Mouse (Mus musculus) telencephalon, adult 2 months (tissue): ENCODE measurements around the gene Large1.
"Not testable (repeated sequence)": the region's sequence is repeated elsewhere in the genome, so short reads cannot be mapped to it uniquely, and the experiment has no call there.

Source experiments
- DNase-seq: peaks from one replicate; pipeline ENCODE4 v3.0.0-alpha.2; 2011; ENCODE audit warnings: low read depth, low spot score

Large1 gene

DNA sequence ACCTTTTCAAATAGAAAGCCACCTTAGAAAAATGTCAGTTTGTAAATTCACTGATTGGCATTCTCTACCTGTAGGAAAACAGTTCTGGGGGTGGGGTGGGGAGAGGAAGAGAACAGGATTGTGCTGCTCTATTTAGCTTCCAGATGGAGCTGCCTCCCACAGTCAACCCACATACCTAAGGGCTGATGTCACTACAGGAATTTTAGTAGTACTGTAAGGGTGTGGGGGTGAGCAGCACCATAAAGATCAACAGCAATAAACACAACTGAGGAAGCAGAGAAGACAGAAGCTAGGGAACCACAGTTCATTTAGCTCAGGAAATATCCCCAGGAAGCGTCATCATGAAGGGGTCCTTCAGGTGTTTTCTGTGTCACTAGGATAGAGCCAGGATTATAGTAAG, 174.9 kb downstream of the Large1 start:
- DNase-seq, result peak; percentile 89

DNA sequence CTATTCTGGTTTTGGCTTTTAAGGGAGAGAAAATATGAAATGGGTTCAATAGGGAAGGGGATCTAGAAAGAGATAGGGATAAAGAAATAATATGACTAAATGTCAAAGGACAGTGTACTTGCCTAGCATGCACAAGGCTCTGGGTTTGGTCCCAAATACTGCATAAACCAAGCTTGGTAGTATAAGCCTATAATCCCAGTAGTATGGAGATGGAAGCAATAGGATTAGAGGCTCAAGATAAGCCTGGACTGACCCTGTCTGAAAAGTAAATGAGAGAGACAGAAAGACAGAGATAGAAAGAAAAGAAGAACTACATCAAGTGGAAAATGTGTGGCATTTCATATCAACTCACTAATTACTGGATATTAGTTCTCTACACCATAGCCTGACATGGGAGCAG, 180.7 kb downstream of the Large1 start:
- no peak for DNase-seq

DNA sequence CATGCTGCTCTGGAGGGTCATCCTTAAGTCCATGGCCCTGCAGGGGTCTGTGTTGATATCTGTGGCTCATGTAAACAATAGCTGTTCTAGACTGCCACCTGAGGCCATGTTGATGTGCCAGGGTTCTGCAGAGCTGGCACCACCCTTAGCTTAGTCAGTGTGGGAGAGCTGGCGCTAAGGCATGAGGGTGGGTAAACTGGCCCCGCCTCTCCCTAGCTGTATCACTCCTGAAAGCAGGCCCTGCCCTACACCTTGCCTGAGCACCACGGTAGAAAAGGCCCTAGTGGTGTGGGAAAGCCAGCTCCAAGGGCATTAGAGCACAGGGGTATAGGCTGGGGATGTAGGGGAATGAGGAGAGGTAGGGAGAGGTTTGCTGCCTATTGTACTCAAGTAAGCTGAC, 191.3 kb downstream of the Large1 start:
- DNase-seq, result no peak

GRCm38 (mm10) chr8:73161564-73161963, 191.8 kb downstream of the Large1 start:
- no peak for DNase-seq

GRCm38 (mm10) chr8:73160945-73161344, 192.4 kb downstream of the Large1 start:
- no peak for DNase-seq

DNA sequence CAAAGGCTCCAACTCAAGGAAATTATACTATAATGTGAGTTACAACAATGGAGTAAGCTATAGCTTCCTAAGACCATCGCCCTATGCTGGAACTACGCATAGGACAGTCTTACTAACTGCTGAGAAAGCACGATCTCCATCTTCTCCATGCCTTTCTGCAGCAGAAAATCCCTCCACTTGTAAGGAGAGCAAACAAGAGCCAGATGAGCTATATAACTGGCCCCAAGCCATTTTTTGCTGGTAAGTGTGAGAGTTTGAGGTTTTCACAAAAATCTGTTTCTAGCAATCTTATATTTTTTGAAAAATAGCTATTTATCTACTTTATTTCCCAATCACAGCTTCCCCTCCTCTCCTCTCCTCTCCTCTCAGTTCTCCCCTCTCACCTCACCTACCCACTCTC, 206.1 kb downstream of the Large1 start:
- DNase-seq, result no peak

DNA sequence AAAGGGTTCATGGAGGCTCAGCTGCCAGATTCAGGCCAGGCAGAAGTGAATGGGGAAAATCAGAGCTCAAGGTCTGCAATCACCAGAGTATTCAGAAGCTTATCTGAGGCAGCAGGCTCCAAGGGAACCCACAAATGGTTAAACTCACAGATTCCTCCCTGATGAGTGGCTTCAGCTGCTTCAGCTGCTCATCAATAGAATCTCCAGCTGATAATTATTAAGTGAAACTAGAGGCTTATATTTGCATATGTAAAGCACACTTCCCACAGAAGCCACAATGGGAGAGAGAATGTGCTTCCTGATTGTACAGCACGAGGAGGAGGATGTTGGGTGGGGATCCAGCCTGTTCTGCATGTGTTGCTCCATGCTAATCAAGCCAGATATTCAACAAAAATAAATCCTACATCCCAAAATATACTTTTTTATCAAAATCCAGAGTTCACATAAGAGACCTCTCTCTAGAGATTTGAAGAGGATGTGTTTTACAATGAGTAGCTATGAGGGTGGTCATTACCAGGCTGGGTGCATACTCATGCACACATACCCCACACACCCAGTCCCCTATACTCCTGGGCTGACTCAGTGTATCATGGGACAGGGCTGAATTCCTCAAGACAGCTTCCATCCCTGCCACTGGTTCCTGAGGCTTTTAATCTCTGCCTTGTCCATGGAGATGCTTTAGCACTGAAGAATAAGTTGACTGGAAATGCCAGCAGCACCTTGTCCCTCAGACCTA, 210.5 kb downstream of the Large1 start:
- DNase-seq, result peak; percentile 66

- no peak for DNase-seq
Observed at GRCm38 (mm10) chr8:73135397-73135796, 217.9 kb downstream of the Large1 start.

DNA sequence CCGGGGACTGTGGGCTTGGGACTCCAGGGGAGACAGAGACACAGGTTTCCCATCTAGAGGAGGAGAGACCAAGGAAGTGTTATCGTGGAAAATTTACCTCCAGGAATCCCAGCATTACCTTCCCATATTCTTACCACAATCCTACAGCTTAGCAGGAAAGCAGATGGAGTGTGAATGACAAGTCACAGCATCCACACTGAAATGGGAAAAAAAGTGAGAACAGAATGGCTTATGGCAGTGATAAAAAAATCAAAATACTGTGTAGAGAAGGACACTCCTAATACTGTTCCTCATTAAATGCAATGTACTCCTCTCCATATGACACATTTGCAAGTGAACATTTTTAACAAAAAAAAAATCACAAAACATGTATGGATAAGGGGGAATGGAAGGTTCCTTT, 221.3 kb downstream of the Large1 start:
- peak; percentile 72 for DNase-seq

- no peak for DNase-seq
Observed at GRCm38 (mm10) chr8:73123864-73124499, 229.4 kb downstream of the Large1 start.

DNA sequence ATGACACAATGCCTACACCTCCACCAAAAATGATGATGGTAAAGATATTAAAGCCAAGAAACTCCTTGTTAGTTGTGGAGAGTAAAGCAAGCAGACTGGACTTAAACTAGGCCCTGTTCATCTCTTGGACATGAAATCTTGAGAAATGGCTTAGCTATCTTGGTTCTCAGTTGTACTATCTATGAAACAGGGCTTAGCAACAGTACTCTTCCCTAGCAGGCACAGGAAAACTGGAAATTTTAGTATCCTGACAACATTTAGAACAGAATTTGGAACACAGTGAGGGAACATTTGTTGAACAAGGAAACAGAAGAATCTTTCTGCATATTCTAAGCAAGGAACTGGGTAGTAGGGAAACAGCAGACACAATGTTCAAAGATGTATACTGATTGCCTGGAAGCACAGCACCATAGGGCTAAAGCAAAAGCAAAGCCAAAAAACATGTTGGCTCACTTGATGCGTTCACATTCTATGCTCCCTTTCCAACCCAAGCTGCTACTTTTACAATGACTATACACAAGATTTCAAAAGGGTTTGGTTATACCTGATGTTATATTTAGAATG, 240.9 kb downstream of the Large1 start:
- DNase-seq, result peak; percentile 58

- DNase-seq, result no peak
Observed at GRCm38 (mm10) chr8:73104089-73104488, 249.3 kb downstream of the Large1 start.

- no peak for DNase-seq
Observed at GRCm38 (mm10) chr8:73101069-73101468, 252.3 kb downstream of the Large1 start.

- not testable (repeated sequence) for DNase-seq
Observed at GRCm38 (mm10) chr8:73100607-73101006, 252.7 kb downstream of the Large1 start.

- no peak for DNase-seq
Observed at GRCm38 (mm10) chr8:73099542-73099941, 253.8 kb downstream of the Large1 start.

GRCm38 (mm10) chr8:73096952-73097351, 256.4 kb downstream of the Large1 start:
- DNase-seq, result no peak

DNA sequence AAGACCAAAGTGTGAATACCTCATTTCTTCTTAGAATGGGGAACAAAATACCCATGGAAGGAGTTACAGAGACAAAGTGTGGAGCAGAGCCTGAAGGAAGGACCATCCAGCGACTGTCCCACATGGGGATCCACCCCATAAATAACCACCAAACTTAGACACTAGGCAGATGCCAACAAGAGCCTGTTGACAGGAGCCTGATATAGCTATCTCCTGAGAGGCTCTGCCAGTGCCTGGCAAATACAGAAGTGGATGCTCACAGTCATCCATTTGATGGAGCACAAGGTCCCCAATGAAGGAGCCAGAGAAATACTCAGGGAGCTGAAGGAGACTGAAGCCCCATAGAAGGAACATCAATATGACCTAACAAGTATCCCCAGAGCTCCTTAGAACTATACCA, 275.6 kb downstream of the Large1 start:
- DNase-seq, result not testable (repeated sequence)

DNA sequence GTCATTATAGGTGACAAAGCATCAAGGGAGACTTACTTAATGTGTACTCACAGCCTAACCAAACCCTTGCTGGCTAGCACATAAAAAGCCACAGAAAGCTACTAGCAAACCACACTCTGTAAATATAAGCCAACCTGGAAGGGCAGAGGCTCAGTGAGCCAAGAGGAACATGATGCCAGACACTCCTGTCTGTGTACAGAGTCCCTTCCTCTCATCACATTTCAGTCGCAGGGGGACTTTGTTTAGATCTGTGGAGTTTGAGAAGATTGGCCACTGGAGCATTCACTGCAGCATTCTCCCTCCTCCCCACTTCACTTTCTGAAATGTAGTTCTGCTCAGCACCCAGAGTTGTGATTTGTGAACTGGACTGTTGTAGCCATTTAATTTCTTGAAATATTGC, 291.9 kb downstream of the Large1 start:
- DNase-seq, result no peak

- DNase-seq, result no peak
Observed at GRCm38 (mm10) chr8:73054726-73055125, 298.6 kb downstream of the Large1 start.

DNA sequence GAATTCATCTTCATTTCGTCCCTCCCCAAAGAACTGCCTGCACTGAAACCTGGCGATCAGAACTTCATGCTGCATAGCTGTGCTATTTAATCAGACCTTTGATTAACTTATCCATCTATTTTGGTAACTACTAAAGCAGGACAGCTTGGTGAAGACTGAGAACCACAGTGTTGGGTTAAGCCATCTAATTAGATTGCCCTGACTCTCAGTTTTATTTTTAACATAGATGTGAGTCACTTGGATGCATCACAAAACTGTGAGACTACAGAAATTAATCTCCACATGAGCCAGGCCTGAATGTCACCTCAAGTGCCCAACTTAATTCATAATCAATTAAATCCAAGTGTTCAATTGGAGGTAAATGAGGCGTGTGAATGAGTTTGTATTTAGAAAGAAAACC, 299.5 kb downstream of the Large1 start:
- DNase-seq, result peak; percentile 15

GRCm38 (mm10) chr8:73052414-73052813, 300.9 kb downstream of the Large1 start:
- DNase-seq, result no peak

DNA sequence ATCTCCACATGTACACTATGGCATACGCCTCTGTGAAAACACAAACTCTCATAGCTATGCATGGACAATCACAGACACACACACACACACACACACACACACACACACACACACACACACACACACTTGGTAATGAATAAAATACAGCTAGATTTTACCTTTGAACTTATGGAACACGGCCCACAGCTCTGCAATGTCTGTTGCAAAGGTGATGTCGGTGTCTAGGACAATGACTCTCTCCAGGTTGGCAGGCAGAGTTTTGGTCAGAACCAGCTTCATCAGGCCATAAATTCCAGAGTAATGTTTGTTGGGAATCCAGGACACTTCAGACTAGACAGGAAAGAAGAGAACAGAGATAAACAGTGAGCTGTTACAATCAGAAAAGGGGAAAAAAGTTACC, 305.2 kb downstream of the Large1 start:
- no peak for DNase-seq

DNA sequence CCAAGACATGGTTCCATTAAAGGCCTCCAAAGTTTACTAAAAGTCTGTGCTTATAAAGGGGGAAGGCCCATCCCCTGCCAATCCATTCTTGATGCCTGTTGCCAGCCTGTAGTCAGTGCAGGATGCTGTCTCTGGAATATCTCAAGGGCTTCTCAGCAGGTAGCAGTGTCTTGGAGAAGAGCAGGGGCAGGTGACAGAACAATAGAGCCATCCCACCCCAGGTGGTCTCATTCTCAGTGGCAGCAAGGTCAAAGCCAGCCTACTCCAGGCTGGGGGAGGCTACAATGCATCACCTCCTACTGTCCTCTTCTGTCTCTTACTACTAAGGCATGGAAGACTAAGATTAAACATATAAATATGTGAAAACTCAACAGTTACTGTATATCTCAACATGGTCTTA, 323.6 kb downstream of the Large1 start:
- no peak for DNase-seq
